Mouse (Mus musculus) frontal cortex, postnatal 25 days (tissue): ENCODE results near the gene 2610002M06Rik.

Source experiments
- DNase-seq, 2 experiments: peaks; one replicate each; pipeline ENCODE4 v3.0.0; 2022; ENCODE audit warnings: low spot score in 2 of 2

Gene 2610002M06Rik

GRCm38 (mm10) chrX:107816218-107816554, at the start of gene 2610002M06Rik:
Gene 2610002M06Rik (minus strand): TSS chrX:107816334.
- peak; percentile 58 to 62 for DNase-seq

- DNase-seq = no peak
These were observed 42.0 kb upstream of the 2610002M06Rik start for GRCm38 (mm10) chrX:107858165-107858564.

- DNase-seq = no peak
These were observed 592 bp upstream of the 2610002M06Rik start for GRCm38 (mm10) chrX:107816726-107817125.

- peak; percentile 2 to 4 for DNase-seq
These were observed 474 bp downstream of the 2610002M06Rik start for GRCm38 (mm10) chrX:107815502-107816217.

GRCm38 (mm10) chrX:107812120-107812519, 4.0 kb downstream of the 2610002M06Rik start:
- no peak for DNase-seq

GRCm38 (mm10) chrX:107796919-107797318, 19.2 kb downstream of the 2610002M06Rik start:
- no peak for DNase-seq

- DNase-seq = no peak
These were observed 20.3 kb downstream of the 2610002M06Rik start for GRCm38 (mm10) chrX:107795785-107796184.

GRCm38 (mm10) chrX:107792290-107792689, 23.8 kb downstream of the 2610002M06Rik start, which contains the start of gene Tent5d:
Gene Tent5d (plus strand): TSS chrX:107792590.
- DNase-seq = no peak

GRCm38 (mm10) chrX:107790750-107791493, 25.2 kb downstream of the 2610002M06Rik start:
- no peak for DNase-seq

- DNase-seq = no peak
These were observed 26.0 kb downstream of the 2610002M06Rik start for GRCm38 (mm10) chrX:107790136-107790535.

GRCm38 (mm10) chrX:107767896-107768295, 48.2 kb downstream of the 2610002M06Rik start:
- DNase-seq = no peak
